Mouse (Mus musculus) embryonic facial prominence, embryonic 12.5 days (tissue): ENCODE data around the gene Asap3. TPM values are rescaled to one million over a fixed set of nuclear protein-coding genes. Genes with fewer than 3 reads are reported as not detected.

Source experiments
- ATAC-seq: fragments of 200-750 bp; cut with Nextera tagmentation; 2 replicates; pipeline ENCODE4 v1.8.0; 2017; ENCODE audit not compliant: insufficient number of reproducible peaks, insufficient read depth, low FRiP score, low TSS enrichment
- H3K27ac ChIP-seq: fragments of 300-500 bp; sonication (generic); 2 replicates; pipeline ENCODE4 v1.5.1; 2016; ENCODE audit warnings: mild to moderate bottlenecking
- H3K27me3 ChIP-seq: fragments of 300-500 bp; sonication (generic); 2 replicates; pipeline ENCODE4 v1.6.1; 2016; ENCODE audit warnings: mild to moderate bottlenecking, moderate library complexity
- H3K36me3 ChIP-seq: fragments of 300-500 bp; sonication (generic); 2 replicates; pipeline ENCODE4 v1.6.1; 2016; ENCODE audit warnings: mild to moderate bottlenecking
- H3K4me1 ChIP-seq: fragments of 300-500 bp; sonication (generic); 2 replicates; pipeline ENCODE4 v1.6.1; 2016
- H3K4me2 ChIP-seq: fragments of 300-500 bp; sonication (generic); replicated peaks from 2 replicates; pipeline ENCODE4 v1.6.1; 2016; ENCODE audit warnings: mild to moderate bottlenecking, moderate library complexity
- H3K4me3 ChIP-seq: fragments of 300-500 bp; sonication (generic); 2 replicates; pipeline ENCODE4 v1.5.1; 2016; ENCODE audit warnings: mild to moderate bottlenecking
- H3K9ac ChIP-seq: fragments of 300-500 bp; sonication (generic); 2 replicates; pipeline ENCODE4 v1.6.1; 2016; ENCODE audit warnings: mild to moderate bottlenecking, moderate library complexity
- H3K9me3 ChIP-seq: fragments of 300-500 bp; sonication (generic); 2 replicates; pipeline ENCODE4 v1.6.1; 2016; ENCODE audit warnings: mild to moderate bottlenecking, moderate library complexity
- WGBS: fragments of 180-500 bp; shearing (Covaris S2); methylation state at CpG from one replicate; pipeline ENCODE4 v1.1.7; 2016; 5-methylcytosine and 5-hydroxymethylcytosine counted together
- polyA plus RNA-seq: library from polyadenylated mRNA; unstranded; fragments of >200 nt; fragmentation: Nextera tagmentation; extraction: Ambion mirVana; gene quantifications from 2 replicates; pipeline ENCODE4 v1.2.1, GENCODE M21; 2016

The Asap3 gene
- polyA plus RNA-seq, 1 experiment from 2014 or later = 13.3 TPM

- H3K4me3 ChIP-seq = no peak overlapping the region
- peaks cover 16% of the 10 kb centered on the region for H3K36me3 ChIP-seq
- peak overlapping the region; percentile 6; the same call in 1 of the 2 replicates for H3K4me2 ChIP-seq
Observed at GRCm38 (mm10) chr4:136246568-136246969, 40.4 kb downstream of the Asap3 start.

DNA sequence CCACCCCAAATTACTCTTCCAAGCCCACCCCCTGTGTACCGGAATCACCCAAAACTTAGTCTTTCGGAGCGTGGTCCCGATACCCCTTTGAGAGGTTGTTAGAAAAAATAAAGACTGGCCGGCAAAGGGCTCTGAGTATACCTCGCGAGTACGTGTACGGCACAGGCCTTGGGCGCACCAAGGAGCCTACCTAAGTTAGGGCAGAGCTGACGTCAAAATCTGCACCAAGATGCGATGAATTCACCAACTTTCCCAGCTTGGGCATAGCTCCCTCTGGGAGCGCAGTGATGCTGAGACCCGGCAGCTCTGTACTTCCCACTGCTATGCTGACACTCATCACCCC is 41.2 kb downstream of the Asap3 start:
- H3K36me3 ChIP-seq = peaks cover 12% of the 10 kb centered on the region; the same call in 1 of the 2 replicates
- peaks cover 84% of the 10 kb centered on the region for H3K27me3 ChIP-seq
- no peak overlapping the region for H3K27ac ChIP-seq
- H3K9ac ChIP-seq = peak overlapping the region; percentile 47; the same call in 1 of the 2 replicates
- under 1% methylated on average over 14 of the region's 14 CpGs for WGBS
- no peaks in the 10 kb centered on the region for H3K9me3 ChIP-seq
- 0 out of 2 replicates have a peak, but pooled peaks have one; percentile 36 for ATAC-seq
- peak overlapping the region; percentile 50 for H3K4me3 ChIP-seq
- peak overlapping the region; percentile 96 for H3K4me2 ChIP-seq
- peaks cover 33% of the 10 kb centered on the region for H3K4me1 ChIP-seq

More at GRCm38 (mm10) chr4:136246568-136246969, 40.4 kb downstream of the Asap3 start:
- Histone ChIP-seq H3K4me1 (peaks cover 33% of the 10 kb centered on the region), H3K9ac (peak overlapping the region; percentile 10; the same call in 1 of the 2 replicates), H3K27me3 (peaks cover 79% of the 10 kb centered on the region), H3K9me3 (no peaks in the 10 kb centered on the region), H3K27ac (no peak overlapping the region)
- no peak for ATAC-seq
- 4% methylated on average over 12 of the region's 12 CpGs for WGBS

DNA sequence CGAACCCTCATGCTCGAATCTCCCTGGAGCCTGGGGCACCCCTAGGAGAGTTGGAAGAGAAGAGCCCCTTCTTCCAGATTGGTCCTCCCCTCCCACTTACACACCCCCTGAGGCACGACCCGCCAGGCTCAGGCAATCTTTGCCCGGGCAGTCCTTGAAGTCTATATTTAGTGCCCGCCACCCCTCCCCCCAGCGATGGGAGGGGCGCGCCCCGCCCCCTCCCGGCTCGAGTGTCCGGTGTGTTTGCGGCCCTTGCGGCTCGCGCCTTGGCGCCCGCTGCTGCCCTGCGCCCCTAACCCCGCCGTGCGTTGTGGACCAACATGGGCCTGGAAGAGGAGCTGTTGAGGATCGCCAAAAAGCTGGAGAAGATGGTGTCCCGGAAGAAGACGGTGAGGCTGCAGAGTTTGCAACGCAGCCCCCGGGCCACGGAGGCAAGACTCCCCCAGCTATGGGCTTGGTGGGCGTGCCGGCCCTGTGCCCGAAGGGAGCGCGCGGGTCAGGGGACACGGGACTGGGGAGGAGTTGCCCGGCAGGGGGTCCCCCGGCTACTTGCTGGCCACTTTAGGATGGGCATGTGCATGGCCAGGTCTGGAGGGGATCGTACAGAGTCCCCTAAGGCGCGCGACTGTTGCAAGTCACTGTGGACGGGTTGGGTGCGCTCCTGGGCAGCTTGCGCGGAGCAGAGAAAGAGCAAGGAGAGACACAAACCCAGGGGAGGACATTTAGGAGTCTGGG is 41.7 kb downstream of the Asap3 start, which contains the start of gene Tcea3:
TSS of gene Tcea3 (plus strand) at position 1 of the 735 bp plus-strand sequence.
- Histone ChIP-seq H3K27me3 (peaks cover 84% of the 10 kb centered on the region), H3K9me3 (no peaks in the 10 kb centered on the region), H3K4me3 (peak within 1 kb of the TSS; percentile 50), H3K4me2 (peak within 1 kb of the TSS; percentile 96), H3K27ac (no peak within 1 kb of the TSS), H3K36me3 (peaks cover 9% of the 10 kb centered on the region; the same call in 1 of the 2 replicates), H3K9ac (peak within 1 kb of the TSS; percentile 47), H3K4me1 (peaks cover 33% of the 10 kb centered on the region)
- ATAC-seq = no peak; the same call in 1 of the 2 replicates
- under 1% methylated on average over 44 of the region's 46 CpGs for WGBS

- WGBS = under 1% methylated on average over 34 of the region's 37 CpGs
- H3K9ac ChIP-seq = peak overlapping the region; percentile 47
- ATAC-seq = no peak
- H3K9me3 ChIP-seq = no peaks in the 10 kb centered on the region
- no peak overlapping the region for H3K27ac ChIP-seq
- H3K4me3 ChIP-seq = peak overlapping the region; percentile 50
- H3K36me3 ChIP-seq = peaks cover 1% of the 10 kb centered on the region; the same call in 1 of the 2 replicates
- peak overlapping the region; percentile 96 for H3K4me2 ChIP-seq
- peaks cover 79% of the 10 kb centered on the region for H3K27me3 ChIP-seq
- H3K4me1 ChIP-seq = peaks cover 33% of the 10 kb centered on the region
Observed at GRCm38 (mm10) chr4:136248464-136249331, 42.5 kb downstream of the Asap3 start.

DNA sequence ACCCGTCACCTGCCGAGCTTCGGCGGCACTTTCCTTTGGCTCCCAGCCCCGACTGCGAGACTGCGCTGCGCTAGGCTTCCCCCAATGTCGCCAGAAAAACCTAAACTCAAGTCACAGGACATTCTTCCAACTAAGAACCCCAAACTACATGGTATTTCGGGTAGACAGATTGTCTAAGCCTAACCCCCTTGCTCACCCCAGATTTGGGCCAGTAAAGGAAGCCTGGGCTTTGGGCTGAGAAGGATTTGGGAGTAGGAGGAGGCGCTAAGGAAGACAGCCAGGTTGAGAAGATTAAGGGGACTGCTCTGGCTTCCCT is 43.1 kb downstream of the Asap3 start:
- ATAC-seq = no peak
- no peak overlapping the region for H3K27ac ChIP-seq
- no peak overlapping the region for H3K9ac ChIP-seq
- H3K9me3 ChIP-seq = no peaks in the 10 kb centered on the region
- H3K4me1 ChIP-seq = peaks cover 33% of the 10 kb centered on the region
- H3K36me3 ChIP-seq = no peaks in the 10 kb centered on the region; the same call in 1 of the 2 replicates
- H3K4me3 ChIP-seq = 0 out of 2 replicates have a peak overlapping the region, but pooled peaks have one; percentile 50
- H3K4me2 ChIP-seq = 0 out of 2 replicates have a peak overlapping the region, but pooled peaks have one; percentile 96
- WGBS = 5% methylated on average over 11 of the region's 11 CpGs
- H3K27me3 ChIP-seq = peaks cover 73% of the 10 kb centered on the region

DNA sequence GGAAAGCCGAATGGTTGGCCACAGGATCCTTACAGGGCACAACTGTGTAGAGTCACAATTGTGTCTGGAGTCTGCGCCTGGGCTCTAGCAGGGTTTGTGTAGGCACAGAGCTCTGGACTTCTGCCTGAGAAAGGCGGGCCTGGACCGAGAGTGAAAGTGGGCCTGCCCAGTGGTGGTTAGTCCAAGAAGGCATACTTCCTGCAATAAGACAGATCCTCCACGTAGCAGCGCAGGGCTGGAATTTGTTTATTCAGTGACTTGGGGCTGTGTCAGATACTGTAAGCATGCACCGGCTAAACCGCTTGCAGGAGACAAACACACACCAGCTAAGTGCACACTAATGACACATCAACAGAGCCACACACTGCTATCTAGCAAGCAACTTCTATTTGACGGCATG is 43.6 kb downstream of the Asap3 start:
- no peak for ATAC-seq
- H3K27ac ChIP-seq = no peak overlapping the region
- no peak overlapping the region for H3K9ac ChIP-seq
- peaks cover 68% of the 10 kb centered on the region for H3K27me3 ChIP-seq
- H3K4me1 ChIP-seq = peaks cover 33% of the 10 kb centered on the region
- no peaks in the 10 kb centered on the region for H3K9me3 ChIP-seq
- 35% methylated on average over 9 of the region's 9 CpGs for WGBS
- no peak overlapping the region for H3K4me3 ChIP-seq
- H3K36me3 ChIP-seq = no peaks in the 10 kb centered on the region
- H3K4me2 ChIP-seq = no peak overlapping the region

- Histone ChIP-seq H3K27me3 (peaks cover 8% of the 10 kb centered on the region; the same call in 1 of the 2 replicates), H3K4me2 (no peak overlapping the region), H3K4me1 (no peaks in the 10 kb centered on the region), H3K27ac (no peak overlapping the region), H3K36me3 (no peaks in the 10 kb centered on the region), H3K9me3 (no peaks in the 10 kb centered on the region), H3K9ac (no peak overlapping the region), H3K4me3 (no peak overlapping the region)
- no peak for ATAC-seq
- WGBS = 64% methylated on average over 6 of the region's 6 CpGs
Observed at GRCm38 (mm10) chr4:136255919-136256318, 49.8 kb downstream of the Asap3 start.

DNA sequence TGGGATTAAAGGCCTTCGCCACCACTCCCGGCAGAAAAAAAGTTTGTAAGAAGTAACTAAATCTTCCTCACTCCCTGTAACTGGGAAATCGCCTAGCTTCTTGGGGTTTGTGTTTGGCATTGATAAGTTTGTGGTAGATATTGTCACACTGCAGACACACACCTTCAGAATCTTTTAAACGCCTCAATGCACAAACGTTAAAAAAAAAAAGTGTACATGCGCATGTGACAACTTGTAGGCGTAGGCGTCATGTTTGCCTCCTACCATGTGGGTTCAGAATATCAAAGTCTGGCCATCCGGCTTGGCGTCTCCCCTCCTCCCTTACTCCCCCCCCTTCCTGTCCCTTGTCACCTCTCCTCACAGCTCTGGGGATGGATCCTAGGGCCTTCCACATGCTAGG is 50.5 kb downstream of the Asap3 start:
- H3K27ac ChIP-seq = no peak overlapping the region
- H3K4me3 ChIP-seq = no peak overlapping the region
- 0 out of 2 replicates have a peak, but pooled peaks cover 4% of the 10 kb centered on the region for H3K27me3 ChIP-seq
- H3K9me3 ChIP-seq = no peaks in the 10 kb centered on the region
- H3K9ac ChIP-seq = no peak overlapping the region
- no peaks in the 10 kb centered on the region for H3K36me3 ChIP-seq
- no peaks in the 10 kb centered on the region for H3K4me1 ChIP-seq
- no peak overlapping the region for H3K4me2 ChIP-seq
- 77% methylated on average over 10 of the region's 10 CpGs for WGBS
- ATAC-seq = no peak

DNA sequence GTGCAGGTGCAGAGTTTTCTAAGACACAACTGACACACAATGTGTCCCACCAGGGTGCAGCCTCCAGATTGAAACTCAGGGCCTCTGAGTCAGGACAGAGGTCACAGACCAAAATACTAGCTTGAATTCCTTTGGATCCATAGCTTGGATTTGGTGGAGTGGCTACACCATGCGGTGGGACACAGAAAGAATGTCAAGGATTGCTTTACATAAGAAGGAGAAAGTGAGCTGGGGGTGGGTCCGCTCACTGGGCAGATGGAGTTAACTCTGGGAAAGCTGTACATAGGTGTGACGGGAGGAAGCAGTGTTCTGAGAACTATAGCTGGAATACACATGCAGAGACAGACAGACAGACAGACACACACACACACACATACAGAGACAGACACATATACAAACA is 53.8 kb downstream of the Asap3 start:
- no peak for ATAC-seq
- WGBS = 60% methylated on average over 3 of the region's 3 CpGs
- Histone ChIP-seq H3K4me1 (no peaks in the 10 kb centered on the region), H3K27ac (no peak overlapping the region), H3K27me3 (no peaks in the 10 kb centered on the region), H3K4me3 (no peak overlapping the region), H3K36me3 (no peaks in the 10 kb centered on the region), H3K4me2 (no peak overlapping the region), H3K9ac (no peak overlapping the region), H3K9me3 (no peaks in the 10 kb centered on the region)

DNA sequence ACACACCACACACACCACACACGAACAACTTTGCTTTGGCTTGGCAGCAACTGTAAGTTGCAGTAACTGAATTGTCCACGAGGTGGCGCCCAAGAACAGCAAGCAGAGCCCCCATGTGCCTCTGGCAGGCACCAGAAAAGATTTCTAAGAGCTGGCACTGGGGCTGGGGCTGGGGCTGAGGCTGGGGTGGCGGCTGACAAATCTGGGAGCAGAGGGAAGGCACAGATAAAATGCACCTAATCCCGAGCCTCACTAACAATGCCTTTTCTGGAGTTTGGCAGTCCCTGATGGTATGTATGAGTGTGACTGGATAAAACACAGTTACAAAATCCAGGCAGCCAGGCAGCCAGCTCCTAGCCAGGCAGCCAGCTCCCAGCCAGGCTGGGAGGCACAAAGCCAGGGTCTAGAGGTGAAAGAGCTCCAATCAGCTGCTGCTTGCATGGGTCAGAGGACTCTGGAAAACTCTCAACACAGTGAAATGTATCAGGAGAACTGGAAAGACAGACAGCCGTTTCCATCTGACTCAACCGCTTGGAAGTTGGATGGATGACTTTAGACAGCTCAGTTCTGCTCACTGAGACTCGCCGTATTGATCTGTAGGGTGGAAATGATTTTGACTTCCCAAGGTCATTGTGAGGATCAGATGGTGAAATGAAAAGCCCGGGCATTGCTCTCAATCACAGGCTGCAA is 54.5 kb downstream of the Asap3 start:
- no peaks in the 10 kb centered on the region for H3K36me3 ChIP-seq
- H3K9ac ChIP-seq = no peak overlapping the region
- H3K4me1 ChIP-seq = no peaks in the 10 kb centered on the region
- WGBS = 39% methylated on average over 10 of the region's 10 CpGs
- H3K4me2 ChIP-seq = no peak overlapping the region
- ATAC-seq = no peak
- no peak overlapping the region for H3K27ac ChIP-seq
- H3K9me3 ChIP-seq = no peaks in the 10 kb centered on the region
- H3K4me3 ChIP-seq = no peak overlapping the region
- H3K27me3 ChIP-seq = no peaks in the 10 kb centered on the region

GRCm38 (mm10) chr4:136261912-136262311 is 55.7 kb downstream of the Asap3 start:
- H3K27me3 ChIP-seq = no peaks in the 10 kb centered on the region
- ATAC-seq = no peak
- 67% methylated on average over 10 of the region's 10 CpGs for WGBS
- H3K4me1 ChIP-seq = no peaks in the 10 kb centered on the region
- no peaks in the 10 kb centered on the region for H3K36me3 ChIP-seq
- H3K4me3 ChIP-seq = no peak overlapping the region
- no peaks in the 10 kb centered on the region for H3K9me3 ChIP-seq
- no peak overlapping the region for H3K27ac ChIP-seq
- no peak overlapping the region for H3K9ac ChIP-seq
- no peak overlapping the region for H3K4me2 ChIP-seq
